Mouse (Mus musculus) megakaryocyte-erythroid progenitor cell, adult 5-6 weeks (primary cell): ENCODE results near the gene Keg1. TPM values are rescaled to one million over a fixed set of nuclear protein-coding genes. Genes with fewer than 3 reads are reported as not detected.

ENCODE experiments used
- ATAC-seq: replicated peaks from 2 replicates; pipeline ENCODE4 v1.8.0; 2016; ENCODE audit warnings: mild to moderate bottlenecking, inconsistent platforms; ENCODE audit not compliant: severe bottlenecking, poor library complexity, low FRiP score, low TSS enrichment
- total RNA-seq, 2 experiments: library from RNA; stranded (forward) in 1 of 2; stranded (reverse) in 1 of 2; fragments of 200-1000, 215-1000 nt in 1 of 2; fragments of >200 nt in 1 of 2; fragmentation: Nextera tagmentation in 1 of 2; gene quantifications; 2 replicates each; pipeline ENCODE4 v1.2.3; 2014 to 2017

Gene Keg1
- total RNA-seq, 2 experiments from 2014 or later, result not detected

GRCm38 (mm10) chr19:12759656-12760055 is 64.1 kb downstream of the Keg1 start:
- no peak for ATAC-seq

GRCm38 (mm10) chr19:12762212-12763130 is 66.9 kb downstream of the Keg1 start:
- ATAC-seq, result no peak

GRCm38 (mm10) chr19:12765308-12765707 is 69.7 kb downstream of the Keg1 start, which contains the start of gene Cntf:
Cntf (minus strand) TSS chr19:12765632.
- ATAC-seq, result no peak

Other genes with a start within 250 kb of the Keg1 start
- 1.4 and 2.4 TPM in 2 replicates for gene Mpeg1, start 235.0 kb upstream of the Keg1 start, total RNA-seq (2014; fragmentation: Nextera tagmentation)
- 2.6 and 5.4 TPM in 2 replicates for gene Mpeg1, start 235.0 kb upstream of the Keg1 start, total RNA-seq (2017)
- gene Dtx4, start 194.3 kb upstream of the Keg1 start, total RNA-seq (2014; fragmentation: Nextera tagmentation), result 0.77 TPM in 1 of 2 replicates, not detected in the other
- 0.46 TPM in 1 of 2 replicates, not detected in the other for gene Dtx4, start 194.3 kb upstream of the Keg1 start, total RNA-seq (2017)
- 52.2 and 72.8 TPM in 2 replicates for gene Fam111a, start 150.0 kb upstream of the Keg1 start, total RNA-seq (2014; fragmentation: Nextera tagmentation)
- gene Fam111a, start 150.0 kb upstream of the Keg1 start, total RNA-seq (2017), result 118 and 128 TPM in 2 replicates
- gene Gm4952, start 95.8 kb upstream of the Keg1 start, total RNA-seq (2014; fragmentation: Nextera tagmentation), result not detected in 2 replicates
- not detected in 2 replicates for gene Gm4952, start 95.8 kb upstream of the Keg1 start, total RNA-seq (2017)
- gene Glyat, start 62.5 kb upstream of the Keg1 start, total RNA-seq (2014; fragmentation: Nextera tagmentation), result not detected in 2 replicates
- not detected in 2 replicates for gene Glyat, start 62.5 kb upstream of the Keg1 start, total RNA-seq (2017)
- gene Olfr1442, start 25.3 kb upstream of the Keg1 start, total RNA-seq (2014; fragmentation: Nextera tagmentation), result not detected in 2 replicates
- not detected in 2 replicates for gene Olfr1442, start 25.3 kb upstream of the Keg1 start, total RNA-seq (2017)
- gene Olfr1443, start 17.7 kb upstream of the Keg1 start, total RNA-seq (2014; fragmentation: Nextera tagmentation), result not detected in 2 replicates
- gene Olfr1443, start 17.7 kb upstream of the Keg1 start, total RNA-seq (2017), result not detected in 2 replicates
- gene Cntf, start 69.8 kb downstream of the Keg1 start, total RNA-seq (2014; fragmentation: Nextera tagmentation), result 7.3 and 13.5 TPM in 2 replicates
- 1.3 and 2.1 TPM in 2 replicates for gene Cntf, start 69.8 kb downstream of the Keg1 start, total RNA-seq (2017)
- gene Zfp91, start 100.3 kb downstream of the Keg1 start, total RNA-seq (2014; fragmentation: Nextera tagmentation), result 62.4 and 66.6 TPM in 2 replicates
- gene Zfp91, start 100.3 kb downstream of the Keg1 start, total RNA-seq (2017), result 105 and 123 TPM in 2 replicates
- gene Lpxn, start 100.4 kb downstream of the Keg1 start, total RNA-seq (2014; fragmentation: Nextera tagmentation), result 0.50 and 0.64 TPM in 2 replicates
- 0.80 and 3.6 TPM in 2 replicates for gene Lpxn, start 100.4 kb downstream of the Keg1 start, total RNA-seq (2017)
- not detected in 2 replicates for gene Gm5244, start 150.9 kb downstream of the Keg1 start, total RNA-seq (2014; fragmentation: Nextera tagmentation)
- gene Gm5244, start 150.9 kb downstream of the Keg1 start, total RNA-seq (2017), result not detected in 2 replicates
- gene Olfr1444, start 161.5 kb downstream of the Keg1 start, total RNA-seq (2014; fragmentation: Nextera tagmentation), result not detected in 2 replicates
- gene Olfr1444, start 161.5 kb downstream of the Keg1 start, total RNA-seq (2017), result not detected in 2 replicates
- gene Olfr1445, start 188.1 kb downstream of the Keg1 start, total RNA-seq (2014; fragmentation: Nextera tagmentation), result not detected in 2 replicates
- not detected in 2 replicates for gene Olfr1445, start 188.1 kb downstream of the Keg1 start, total RNA-seq (2017)
- gene Olfr1446, start 197.7 kb downstream of the Keg1 start, total RNA-seq (2014; fragmentation: Nextera tagmentation), result not detected in 2 replicates
- not detected in 2 replicates for gene Olfr1446, start 197.7 kb downstream of the Keg1 start, total RNA-seq (2017)
- gene Olfr1447, start 208.0 kb downstream of the Keg1 start, total RNA-seq (2014; fragmentation: Nextera tagmentation), result not detected in 2 replicates
- not detected in 2 replicates for gene Olfr1447, start 208.0 kb downstream of the Keg1 start, total RNA-seq (2017)
- not detected in 2 replicates for gene Olfr1448, start 228.6 kb downstream of the Keg1 start, total RNA-seq (2014; fragmentation: Nextera tagmentation)
- gene Olfr1448, start 228.6 kb downstream of the Keg1 start, total RNA-seq (2017), result not detected in 2 replicates
- gene Olfr1449, start 235.1 kb downstream of the Keg1 start, total RNA-seq (2014; fragmentation: Nextera tagmentation), result not detected in 2 replicates
- not detected in 2 replicates for gene Olfr1449, start 235.1 kb downstream of the Keg1 start, total RNA-seq (2017)